Mouse (Mus musculus) midbrain, postnatal 0 days (tissue): Measurements from ENCODE around the gene Pln. TPM values are rescaled to one million over a fixed set of nuclear protein-coding genes. Genes with fewer than 3 reads are reported as not detected.
A peak's percentile ranks its signal among the peaks of the same experiment; 100 is the strongest.

Experiments used
- ATAC-seq: fragments of 200-750 bp; cut with Nextera tagmentation; 2 replicates; pipeline ENCODE4 v1.8.0; 2017; ENCODE audit warnings: moderate number of reproducible peaks, mild to moderate bottlenecking, moderate TSS enrichment, moderate library complexity; ENCODE audit not compliant: low FRiP score
- DNase-seq: peaks from one replicate; pipeline ENCODE4 v3.0.0-alpha.2; 2015; ENCODE audit warnings: low spot score
- H3K27ac ChIP-seq: fragments of 300-500 bp; sonication (generic); 2 replicates; pipeline ENCODE4 v1.5.1; 2014; ENCODE audit warnings: low read depth, mild to moderate bottlenecking, low read length, mixed read lengths
- H3K27me3 ChIP-seq: fragments of 300-500 bp; sonication (generic); 2 replicates; pipeline ENCODE4 v1.6.1; 2014; ENCODE audit warnings: low read length, control low read depth, mixed read lengths; ENCODE audit not compliant: insufficient read depth
- H3K36me3 ChIP-seq: fragments of 300-500 bp; sonication (generic); 2 replicates; pipeline ENCODE4 v1.6.1; 2014; ENCODE audit warnings: low read length, control low read depth, mixed read lengths; ENCODE audit not compliant: insufficient read depth
- H3K4me1 ChIP-seq: fragments of 300-500 bp; sonication (generic); 2 replicates; pipeline ENCODE4 v1.6.1; 2014; ENCODE audit warnings: mild to moderate bottlenecking, control low read depth, antibody characterized with exemption, low read length, mixed read lengths; ENCODE audit not compliant: insufficient read depth
- H3K4me2 ChIP-seq: fragments of 300-500 bp; sonication (generic); 2 replicates; pipeline ENCODE4 v1.6.1; 2014; ENCODE audit warnings: low read depth, mild to moderate bottlenecking, low read length, mixed read lengths; ENCODE audit not compliant: poor library complexity, severe bottlenecking
- H3K4me3 ChIP-seq: fragments of 300-500 bp; sonication (generic); 2 replicates; pipeline ENCODE4 v1.5.1; 2014; ENCODE audit warnings: low read depth, mild to moderate bottlenecking, low read length, moderate library complexity
- H3K9ac ChIP-seq: fragments of 300-500 bp; sonication (generic); replicated peaks from 2 replicates; pipeline ENCODE4 v1.6.1; 2014; ENCODE audit warnings: mild to moderate bottlenecking, low read length, moderate library complexity, mixed read lengths; ENCODE audit not compliant: poor library complexity, severe bottlenecking
- H3K9me3 ChIP-seq: fragments of 300-500 bp; sonication (generic); 2 replicates; pipeline ENCODE4 v1.6.1; 2016; ENCODE audit warnings: low read length, control low read depth
- CTCF ChIP-seq: IDR thresholded peaks from 2 replicates; pipeline ENCODE4 v1.5.1; 2016; ENCODE audit warnings: antibody characterized with exemption, mild to moderate bottlenecking
- WGBS: fragments of 180-500 bp; shearing (Covaris S2); extraction: QIAGEN DNeasy Blood & Tissue Kit; methylation state at CpG from one replicate; pipeline ENCODE4 v1.1.7; 2014; 5-methylcytosine and 5-hydroxymethylcytosine counted together
- polyA plus RNA-seq: library from polyadenylated mRNA; unstranded; fragments of >200 nt; fragmentation: Nextera tagmentation; extraction: Ambion mirVana; gene quantifications from 2 replicates; pipeline ENCODE4 v1.2.1, GENCODE M21; 2015
- total RNA-seq: library from RNA; depleted of rRNA; stranded (reverse); fragments of >200 nt; gene quantifications from 2 replicates; pipeline ENCODE4 v1.2.3, GENCODE M21; 2014

The Pln gene
- total and polyA plus RNA-seq, 2 experiments from 2014 or later: 0.20 TPM; not detected in 1

DNA sequence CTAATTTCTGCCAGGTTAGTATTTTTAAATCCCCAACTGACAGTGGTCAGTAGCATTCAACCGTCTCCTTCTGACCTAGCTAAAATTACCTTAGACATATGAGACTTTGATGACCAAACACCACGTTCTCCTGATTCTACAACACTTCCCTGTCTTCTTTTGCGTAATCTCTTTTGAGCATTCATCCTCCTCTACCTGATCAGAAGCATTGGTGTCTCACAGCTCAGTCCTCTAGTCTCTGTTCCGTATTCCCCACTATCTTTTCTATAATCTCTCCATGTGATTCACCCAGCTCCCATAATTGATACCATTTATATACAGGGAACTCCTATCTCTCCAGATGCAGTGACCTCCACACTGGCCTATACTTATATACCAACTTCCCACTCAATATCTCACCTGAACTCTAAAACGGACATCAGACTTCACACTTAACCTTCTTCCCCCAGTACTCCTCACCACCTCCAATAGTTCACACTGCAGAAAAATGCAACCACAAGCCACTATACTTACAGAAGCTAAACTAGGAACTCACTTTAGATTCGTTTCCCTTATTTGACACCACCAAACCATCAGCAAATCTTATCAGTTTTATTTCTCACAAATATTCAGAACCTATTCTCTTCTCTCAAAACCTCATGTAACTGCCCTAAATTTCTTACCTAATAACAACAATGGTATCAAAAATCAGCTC is 36.6 kb downstream of the Pln start:
- H3K9me3 ChIP-seq: no peaks in the 10 kb centered on the region
- peaks cover 7% of the 10 kb centered on the region; the same call in 1 of the 2 replicates for H3K4me1 ChIP-seq
- WGBS: 92% methylated on average over 6 of the region's 6 CpGs
- TF ChIP-seq CTCF: no peak
- ATAC-seq (no peak), DNase-seq (no peak)
- no peak overlapping the region for H3K9ac ChIP-seq
- H3K27ac ChIP-seq: no peak overlapping the region
- H3K4me2 ChIP-seq: no peak overlapping the region
- no peaks in the 10 kb centered on the region for H3K36me3 ChIP-seq
- H3K4me3 ChIP-seq: no peak overlapping the region
- no peaks in the 10 kb centered on the region for H3K27me3 ChIP-seq

DNA sequence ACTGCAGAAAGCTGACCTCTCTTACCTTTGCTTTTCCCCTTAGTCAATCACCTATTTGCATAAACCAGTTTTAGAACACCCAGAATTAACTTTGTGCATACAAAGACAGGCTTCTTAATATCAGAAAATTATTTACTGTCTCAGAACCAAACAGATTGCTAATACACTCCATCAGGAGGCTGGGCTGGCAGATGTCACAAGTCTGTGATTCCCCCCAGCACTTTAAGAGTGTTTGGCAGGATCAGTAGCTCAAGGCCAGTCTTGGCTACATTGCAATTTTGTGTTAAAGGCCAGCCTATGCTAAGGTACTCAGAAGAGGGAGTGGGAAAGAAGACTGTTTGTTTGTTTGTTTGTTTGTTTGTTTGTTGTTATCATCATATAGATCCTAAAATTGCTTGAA is 39.6 kb downstream of the Pln start:
- peaks cover 7% of the 10 kb centered on the region; the same call in 1 of the 2 replicates for H3K4me1 ChIP-seq
- no peak overlapping the region for H3K9ac ChIP-seq
- ATAC-seq (no peak), DNase-seq (peak; percentile 62)
- no peaks in the 10 kb centered on the region for H3K9me3 ChIP-seq
- H3K36me3 ChIP-seq: no peaks in the 10 kb centered on the region
- no peaks in the 10 kb centered on the region for H3K27me3 ChIP-seq
- peak overlapping the region; percentile 28 for H3K4me2 ChIP-seq
- no peak overlapping the region for H3K27ac ChIP-seq
- no peak for TF ChIP-seq CTCF
- 0 out of 2 replicates have a peak overlapping the region, but pooled peaks have one; percentile 5 for H3K4me3 ChIP-seq

DNA sequence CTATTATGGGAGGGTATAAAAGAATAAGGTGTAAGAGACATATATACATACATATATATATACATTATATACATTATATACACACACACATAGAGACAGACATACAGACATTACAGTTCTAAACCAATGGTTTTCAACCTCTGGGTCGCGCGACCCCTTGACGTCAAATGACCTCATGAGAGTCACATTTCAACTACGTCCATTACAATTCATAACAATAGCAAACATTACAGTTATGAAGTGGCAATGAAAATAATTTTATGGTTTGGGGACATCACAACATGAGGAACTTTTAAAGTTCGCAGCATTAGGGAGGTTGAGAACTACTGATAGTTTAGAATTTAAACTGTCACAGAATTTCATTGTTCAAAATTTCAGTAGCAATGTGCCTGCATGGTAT is 40.8 kb downstream of the Pln start:
- Histone ChIP-seq H3K27me3 (no peaks in the 10 kb centered on the region), H3K4me2 (peak overlapping the region; percentile 64), H3K36me3 (no peaks in the 10 kb centered on the region), H3K27ac (no peak overlapping the region), H3K9ac (peak overlapping the region; percentile 99; the same call in 1 of the 2 replicates), H3K4me1 (peaks cover 7% of the 10 kb centered on the region; the same call in 1 of the 2 replicates), H3K4me3 (peak overlapping the region; percentile 95), H3K9me3 (no peaks in the 10 kb centered on the region)
- DNase-seq: no peak
- TF ChIP-seq CTCF: no peak
- 76% methylated on average over 6 of the region's 6 CpGs for WGBS
- no peak for ATAC-seq

DNA sequence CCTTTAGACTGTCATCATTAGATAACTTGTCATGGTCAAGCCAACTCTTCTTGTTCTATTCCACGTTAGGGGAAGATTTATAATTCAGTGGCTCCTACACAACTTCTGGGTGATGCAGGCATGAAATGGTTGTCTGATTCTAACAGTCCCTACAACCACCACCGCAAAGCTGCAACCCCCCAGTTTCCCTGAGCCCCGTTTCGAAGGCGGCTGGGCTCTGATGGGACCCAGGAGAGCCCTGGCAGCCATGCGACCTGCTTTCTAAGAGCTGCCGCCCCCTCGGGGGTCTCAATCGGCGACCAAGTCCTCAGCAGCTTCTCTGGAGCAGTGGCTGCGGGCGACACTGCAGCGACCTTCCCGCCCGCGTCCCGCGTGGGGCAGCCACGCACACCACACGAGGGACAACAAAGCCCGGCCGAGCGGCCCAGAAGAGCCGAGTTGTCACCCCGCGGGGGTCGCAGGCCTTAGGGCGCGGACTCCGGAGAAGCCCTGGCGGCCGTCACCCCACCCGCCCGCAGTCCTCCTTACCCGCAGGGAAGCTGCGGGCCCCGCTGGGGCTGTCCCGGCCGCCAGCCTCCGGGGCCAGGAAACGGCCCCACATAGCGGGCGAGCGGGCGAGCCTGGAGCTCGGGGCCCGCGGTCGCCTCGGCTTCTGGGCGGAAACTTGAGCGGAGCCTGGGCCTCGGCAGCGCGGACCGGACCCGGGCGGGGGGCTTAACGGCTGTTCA is 41.7 kb downstream of the Pln start:
- no peaks in the 10 kb centered on the region for H3K36me3 ChIP-seq
- 0% methylated on average over 43 of the region's 59 CpGs for WGBS
- DNase-seq (peak; percentile 60), ATAC-seq (peak; percentile 84)
- H3K4me1 ChIP-seq: peaks cover 7% of the 10 kb centered on the region; the same call in 1 of the 2 replicates
- peak; percentile 15; the same call in 1 of the 2 replicates for TF ChIP-seq CTCF
- peak overlapping the region; percentile 95 for H3K4me3 ChIP-seq
- no peaks in the 10 kb centered on the region for H3K9me3 ChIP-seq
- H3K27me3 ChIP-seq: no peaks in the 10 kb centered on the region
- H3K27ac ChIP-seq: peak overlapping the region; percentile 94
- peak overlapping the region; percentile 64 for H3K4me2 ChIP-seq
- H3K9ac ChIP-seq: peak overlapping the region; percentile 99

DNA sequence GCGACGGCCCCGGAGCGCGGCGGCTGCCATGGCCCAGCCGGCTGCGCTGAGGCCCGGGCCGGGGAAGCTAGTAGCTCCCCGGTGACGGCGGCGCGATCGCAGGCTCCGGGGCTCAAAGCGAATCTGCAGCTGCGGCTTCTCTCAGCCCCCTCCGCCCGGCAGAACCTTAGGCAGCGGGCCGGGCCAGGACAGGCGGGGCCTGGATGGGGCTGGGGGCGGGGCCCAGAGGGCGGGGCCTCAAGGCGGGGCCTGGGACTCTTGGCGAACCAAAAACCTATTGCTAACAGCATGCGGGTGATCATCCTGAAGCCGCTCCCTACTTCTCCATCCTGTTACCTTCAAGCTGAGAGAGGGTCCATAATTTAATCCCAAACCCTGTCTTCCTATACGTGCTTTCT is 42.2 kb downstream of the Pln start, which contains the start of gene Cep85l:
TSS of gene Cep85l (minus strand) at position 239 of the 398 bp plus-strand sequence.
- Histone ChIP-seq H3K4me1 (peaks cover 7% of the 10 kb centered on the region; the same call in 1 of the 2 replicates), H3K27ac (peak within 1 kb of the TSS; percentile 94), H3K9ac (peak within 1 kb of the TSS; percentile 99), H3K4me2 (peak within 1 kb of the TSS; percentile 64), H3K4me3 (peak within 1 kb of the TSS; percentile 95), H3K9me3 (no peaks in the 10 kb centered on the region), H3K36me3 (no peaks in the 10 kb centered on the region), H3K27me3 (no peaks in the 10 kb centered on the region)
- DNase-seq (peak; percentile 95), ATAC-seq (peak; percentile 97)
- under 1% methylated on average over 26 of the region's 31 CpGs for WGBS
- TF ChIP-seq CTCF: no peak
